Mouse (Mus musculus) skeletal muscle tissue, postnatal 0 days (tissue): Measurements from ENCODE around the gene Vmn2r14. TPM values are rescaled to one million over a fixed set of nuclear protein-coding genes. Genes with fewer than 3 reads are reported as not detected.

Source experiments
- polyA plus RNA-seq: library from polyadenylated mRNA; unstranded; fragments of >200 nt; fragmentation: Nextera tagmentation; extraction: Ambion mirVana; gene quantifications from 2 replicates; pipeline ENCODE4 v1.2.1, GENCODE M21; 2015

Gene Vmn2r14
- not detected in 2 replicates for polyA plus RNA-seq

GRCm38 (mm10) chr5:109224608-109225007 is at the start of gene Vmn2r14:
TSS of gene Vmn2r14 (minus strand) at chr5:109224708.

GRCm38 (mm10) chr5:109192099-109192498 is 32.4 kb downstream of the Vmn2r14 start, which contains the start of gene Vmn2r13:
TSS of gene Vmn2r13 (minus strand) at chr5:109192199.

Other genes starting within 250 kb of the Vmn2r14 start
- not detected in 2 replicates for gene Vmn2r10, start 218.2 kb downstream of the Vmn2r14 start, polyA plus RNA-seq
- gene Vmn2r11, start 165.1 kb downstream of the Vmn2r14 start, polyA plus RNA-seq = not detected in 2 replicates
- gene Vmn2r12, start 126.8 kb downstream of the Vmn2r14 start, polyA plus RNA-seq = not detected in 2 replicates
- not detected in 2 replicates for gene Vmn2r13, start 32.5 kb downstream of the Vmn2r14 start, polyA plus RNA-seq
- not detected in 2 replicates for gene Vmn2r15, start 72.9 kb upstream of the Vmn2r14 start, polyA plus RNA-seq
- gene Vmn2r16, start 105.5 kb upstream of the Vmn2r14 start, polyA plus RNA-seq = not detected in 2 replicates
- not detected in 2 replicates for gene Vmn2r17, start 195.0 kb upstream of the Vmn2r14 start, polyA plus RNA-seq